Mouse (Mus musculus) gonadal fat pad, adult 2 months (tissue): ENCODE measurements at regions not wholly inside any gene's neighbourhood (a gene's known extent, or its start where the extent isn't known, plus 50 kb on each side); places are given as distances from the start of the nearest gene placed in this dataset.

Source experiments
- DNase-seq: peaks from one replicate; pipeline ENCODE4 v3.0.0-alpha.2; 2012; ENCODE audit warnings: low read depth

GRCm38 (mm10) chr6:100476550-100477366 lies 189.5 kb upstream of the Rybp start:
- no peak for DNase-seq

GRCm38 (mm10) chr6:100475341-100475955 lies 188.2 kb upstream of the Rybp start:
- no peak for DNase-seq

- DNase-seq: no peak
Observed at GRCm38 (mm10) chr6:100474326-100474725, 187.0 kb upstream of the Rybp start.

- DNase-seq: no peak
Observed at GRCm38 (mm10) chr6:100470071-100470470, 182.8 kb upstream of the Rybp start.

DNA sequence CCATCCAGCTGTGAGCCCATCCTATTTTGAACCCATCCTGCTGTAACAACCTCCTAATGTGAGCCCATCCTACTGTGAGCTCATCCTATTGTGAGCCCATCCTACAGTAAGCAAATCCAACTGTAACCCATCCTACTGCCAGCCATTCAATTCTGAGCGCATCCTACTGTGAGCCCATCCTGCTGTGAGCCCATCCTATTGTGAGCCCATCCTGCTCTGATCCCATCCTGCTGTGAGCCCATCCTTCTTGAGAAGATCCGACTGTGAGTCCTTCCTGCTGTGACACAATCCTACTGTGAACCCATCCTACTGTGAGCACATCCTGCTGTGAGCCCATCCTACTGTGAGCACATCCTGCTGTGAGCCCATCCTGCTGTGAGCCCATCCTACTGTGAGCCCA lies 175.5 kb upstream of the Rybp start:
- DNase-seq: no peak

DNA sequence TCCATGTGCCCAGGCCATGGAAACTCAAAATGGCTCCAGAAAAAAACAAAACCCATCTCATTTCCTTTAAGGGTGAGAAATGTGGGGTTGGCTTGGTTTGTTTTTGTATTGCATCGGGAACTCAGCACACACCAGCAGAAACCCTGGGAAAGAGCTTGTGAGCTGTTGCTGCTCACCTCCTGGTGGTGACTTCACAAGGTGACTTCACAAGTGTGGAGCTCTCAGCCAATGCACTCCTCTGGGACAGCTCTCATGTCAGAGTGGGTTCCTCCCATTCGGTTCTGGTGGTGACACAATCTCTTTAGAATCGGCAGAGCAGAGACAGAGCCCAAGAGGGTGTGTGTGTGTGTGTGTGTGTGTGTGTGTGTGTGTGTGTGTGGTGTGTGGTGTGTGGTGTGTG lies 166.1 kb upstream of the Rybp start:
- DNase-seq: no peak

DNA sequence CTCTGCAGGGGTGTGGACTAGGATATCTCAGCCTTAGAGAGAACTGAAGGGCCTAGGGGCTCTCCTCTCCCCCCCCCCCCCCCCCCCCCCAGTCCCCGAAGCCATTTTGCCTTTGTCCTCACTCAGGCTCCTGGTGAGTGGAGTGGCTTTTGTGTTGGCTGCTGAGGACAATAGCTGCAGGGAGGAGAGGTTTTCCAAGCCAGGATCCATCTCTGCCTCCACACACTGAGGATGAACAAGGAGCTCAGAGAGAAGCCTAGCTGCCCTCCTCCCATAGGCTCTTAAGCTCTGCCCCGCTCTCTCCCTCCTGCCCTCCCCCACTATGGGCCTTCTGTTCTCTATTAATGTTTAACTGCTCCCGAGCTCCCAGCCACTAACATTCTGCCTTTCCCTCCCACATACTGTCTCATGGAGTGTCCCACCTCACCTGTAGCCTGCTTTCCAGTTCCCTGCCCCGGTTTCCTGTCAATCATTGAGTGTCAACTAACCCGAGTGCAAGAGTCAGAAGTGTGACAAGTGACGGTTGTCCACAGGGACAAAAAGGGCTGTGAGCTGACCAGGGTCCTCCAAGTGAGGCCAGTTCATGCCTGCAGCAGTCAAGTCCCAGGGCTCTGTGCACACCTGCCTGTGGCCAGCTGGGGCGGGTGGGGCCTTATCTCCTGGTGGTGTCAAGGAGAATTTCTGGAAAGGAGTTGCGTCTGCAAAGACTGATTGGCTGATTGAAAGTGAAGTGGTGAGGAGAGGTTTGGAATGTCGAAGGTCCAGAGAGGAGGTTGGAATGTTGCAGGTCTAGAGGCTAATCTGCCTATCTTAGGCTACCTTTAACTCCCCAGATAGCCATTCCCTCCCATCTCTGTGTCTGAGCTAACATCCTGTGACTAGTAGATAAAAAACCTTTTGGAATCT lies 165.1 kb upstream of the Rybp start:
- no peak for DNase-seq

GRCm38 (mm10) chr6:100450108-100450507 lies 162.8 kb upstream of the Rybp start:
- no peak for DNase-seq

- DNase-seq: no peak
Observed at GRCm38 (mm10) chr6:100449087-100449486, 161.8 kb upstream of the Rybp start.

DNA sequence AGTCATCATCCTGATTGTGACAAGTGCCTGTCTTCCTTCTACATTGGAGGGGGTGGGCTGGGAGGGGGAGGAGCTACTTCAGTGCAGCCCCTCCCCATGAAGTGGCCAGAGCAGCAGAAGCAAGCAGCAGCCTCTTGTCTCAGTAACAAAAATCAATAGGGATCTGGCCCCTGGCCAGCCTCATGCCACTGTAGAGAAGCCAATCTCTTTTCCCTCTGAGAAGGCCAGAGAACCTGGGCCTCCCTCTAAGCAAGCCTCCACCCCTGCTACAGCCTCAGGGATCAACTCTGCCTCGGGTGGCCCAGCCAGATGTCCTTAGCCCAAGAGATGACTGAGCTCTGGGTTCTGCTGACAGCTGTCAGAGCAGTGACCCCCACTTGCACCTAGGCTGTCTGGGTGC lies 159.9 kb upstream of the Rybp start:
- DNase-seq: no peak

DNA sequence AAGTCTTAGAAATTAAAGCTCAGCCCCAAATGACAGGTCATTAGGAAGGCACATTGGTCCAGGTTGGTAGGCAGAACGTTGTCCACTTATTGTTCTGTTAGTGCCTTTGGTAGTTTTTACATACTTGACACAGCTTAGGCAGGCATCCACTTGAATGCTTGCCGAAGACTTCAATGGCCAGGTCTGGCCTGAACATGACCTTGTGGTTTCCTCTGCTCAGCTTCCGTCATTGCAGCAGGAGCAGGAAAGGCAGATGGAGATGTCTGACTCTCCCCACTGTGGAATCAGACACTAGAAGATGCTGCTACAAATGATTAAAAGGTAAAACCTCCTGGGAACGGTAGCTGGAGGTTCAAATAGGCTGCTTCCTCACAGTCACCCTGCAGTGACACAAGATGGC lies 159.5 kb upstream of the Rybp start:
- DNase-seq: no peak

- DNase-seq: no peak
Observed at GRCm38 (mm10) chr6:100439071-100439737, 151.9 kb upstream of the Rybp start.

GRCm38 (mm10) chr6:100438511-100438991 lies 151.3 kb upstream of the Rybp start:
- DNase-seq: no peak

DNA sequence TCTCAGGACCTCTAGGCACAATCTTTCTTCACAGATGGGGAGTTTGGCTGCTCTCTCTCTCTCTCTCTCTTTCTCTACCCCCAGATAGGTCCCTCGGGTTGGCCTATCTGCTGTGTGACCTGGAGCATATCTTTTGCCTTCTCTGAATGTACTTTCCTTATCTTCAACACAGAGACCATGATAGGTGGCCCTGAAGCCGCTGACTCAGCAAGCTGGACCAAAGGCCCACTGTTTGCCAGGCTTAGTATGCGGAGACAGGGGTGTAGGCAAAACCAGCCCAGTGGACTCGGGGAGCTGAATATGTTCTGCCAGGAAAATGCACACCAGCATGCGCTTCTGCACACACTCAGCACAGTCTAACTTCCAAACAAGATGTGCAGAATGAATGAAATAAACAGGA lies 150.7 kb upstream of the Rybp start:
- DNase-seq: no peak

- DNase-seq: no peak
Observed at GRCm38 (mm10) chr6:100436507-100436906, 149.2 kb upstream of the Rybp start.

DNA sequence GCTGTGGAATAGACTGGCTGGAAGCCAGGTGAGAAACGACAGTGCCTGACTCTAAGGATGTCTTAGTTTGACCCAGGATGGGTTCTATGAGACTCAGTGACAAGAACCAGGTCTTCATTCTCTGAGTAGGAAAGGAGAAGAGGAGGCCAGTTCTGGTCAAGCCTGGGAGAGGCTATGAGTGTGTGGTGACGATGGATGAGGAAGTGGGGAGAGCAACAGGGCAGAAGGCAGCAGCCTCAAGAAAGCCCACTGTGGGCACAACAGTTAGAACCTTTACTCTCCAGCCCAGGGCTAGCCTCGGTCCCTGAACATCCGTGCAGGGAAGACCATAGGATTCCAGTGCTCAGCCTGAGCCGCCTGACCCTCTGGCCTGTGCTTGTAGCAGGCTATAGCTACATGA lies 147.9 kb upstream of the Rybp start:
- DNase-seq: no peak

GRCm38 (mm10) chr6:100433534-100433867 lies 146.2 kb upstream of the Rybp start:
- no peak for DNase-seq

DNA sequence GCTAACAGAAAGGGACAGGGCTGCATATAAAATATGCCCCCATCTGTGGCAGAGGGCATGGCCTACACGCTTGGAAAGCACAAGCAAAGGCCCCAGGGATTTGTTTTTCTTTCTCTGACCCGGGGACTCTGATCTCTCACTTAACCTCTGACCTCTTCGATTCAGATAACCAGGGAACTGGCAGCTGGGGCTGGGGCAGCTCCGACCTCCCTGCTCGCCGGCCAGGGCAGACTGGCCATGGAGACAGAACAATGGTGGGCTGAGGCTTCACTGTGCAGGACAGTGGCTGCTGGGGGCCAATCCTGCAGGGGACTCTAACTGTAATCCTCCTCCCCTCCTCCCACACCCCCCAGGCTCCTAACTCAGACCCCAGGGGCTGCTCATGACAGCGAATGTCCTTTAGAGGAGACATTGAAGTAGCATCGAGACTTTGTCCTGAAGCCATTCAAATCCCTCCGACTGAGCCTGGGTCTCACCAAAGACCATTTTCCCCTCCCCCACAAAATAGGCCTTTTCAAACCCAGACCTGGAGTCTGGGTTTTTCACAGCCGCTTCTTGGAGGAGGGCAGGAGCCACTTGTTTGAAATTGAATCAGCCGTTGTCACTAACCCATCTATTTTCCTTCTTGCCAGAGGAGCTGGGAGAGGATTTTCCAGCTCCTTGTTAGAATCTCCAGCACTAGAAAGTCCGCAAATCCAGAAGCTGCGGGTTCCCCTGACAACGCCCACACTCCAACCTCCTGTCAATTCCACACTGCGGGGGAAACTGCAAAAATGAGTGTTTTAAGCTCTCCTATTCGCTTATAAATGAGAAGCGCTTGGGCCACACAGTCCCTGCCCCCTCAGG lies 145.6 kb upstream of the Rybp start:
- DNase-seq: no peak

GRCm38 (mm10) chr6:100430286-100430685 lies 143.0 kb upstream of the Rybp start:
- DNase-seq: no peak

DNA sequence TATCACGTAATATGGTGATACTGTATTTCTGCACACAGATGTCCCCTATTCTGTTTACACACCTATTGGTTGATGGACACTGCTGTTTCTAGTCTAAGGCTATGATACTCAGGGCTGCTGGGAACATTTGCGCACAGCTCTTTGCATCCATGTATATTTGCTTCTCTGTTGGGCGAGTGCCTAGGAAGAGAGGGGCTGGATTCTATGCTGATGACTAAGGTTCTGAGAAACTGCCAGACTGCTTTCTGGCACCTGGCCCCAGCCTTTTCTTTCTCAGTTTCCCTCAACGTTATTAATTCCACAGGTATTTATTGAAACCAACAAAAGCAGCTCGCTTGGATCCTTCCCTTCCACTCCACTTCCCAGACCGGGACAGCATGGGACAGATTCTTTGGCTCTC lies 142.2 kb upstream of the Rybp start:
- no peak for DNase-seq

GRCm38 (mm10) chr6:100428759-100429158 lies 141.5 kb upstream of the Rybp start:
- DNase-seq: no peak
